Mouse (Mus musculus): ENCODE data around the gene Clk2.
A peak's percentile ranks its signal among the peaks of the same experiment; 100 is the strongest.
"Not testable (repeated sequence)": the region's sequence is repeated elsewhere in the genome, so short reads cannot be mapped to it uniquely, and the experiment has no call there.

Gene Clk2

GRCm38 (mm10) chr3:89195979-89196877 is 31.6 kb downstream of the Clk2 start:
- peak; percentile 95 for DNase-seq

GRCm38 (mm10) chr3:89199839-89200238 is 35.2 kb downstream of the Clk2 start:
- DNase-seq: no peak

- peak; percentile 94 for DNase-seq
These were observed 37.9 kb downstream of the Clk2 start, which contains the start of gene Gba for GRCm38 (mm10) chr3:89202253-89203141. Gba (plus strand) TSS chr3:89202928.

- DNase-seq: no peak
These were observed 38.5 kb downstream of the Clk2 start for GRCm38 (mm10) chr3:89203142-89203514.

- no peak for DNase-seq
These were observed 41.5 kb downstream of the Clk2 start for GRCm38 (mm10) chr3:89206079-89206478.

GRCm38 (mm10) chr3:89206695-89207094 is 42.1 kb downstream of the Clk2 start:
- DNase-seq: no peak

- DNase-seq: no peak
These were observed 43.6 kb downstream of the Clk2 start for GRCm38 (mm10) chr3:89208075-89208657.

- no peak for DNase-seq
These were observed 44.1 kb downstream of the Clk2 start for GRCm38 (mm10) chr3:89208736-89209135.

GRCm38 (mm10) chr3:89209731-89210130 is 45.1 kb downstream of the Clk2 start:
- DNase-seq: no peak

- no peak for DNase-seq
These were observed 45.6 kb downstream of the Clk2 start for GRCm38 (mm10) chr3:89210162-89210561.

- DNase-seq: no peak
These were observed 46.1 kb downstream of the Clk2 start for GRCm38 (mm10) chr3:89210731-89211130.

GRCm38 (mm10) chr3:89213803-89214530 is 49.4 kb downstream of the Clk2 start:
- peak; percentile 97 for DNase-seq

- DNase-seq: peak; percentile 68
These were observed 50.3 kb downstream of the Clk2 start, which contains the start of gene Thbs3 for GRCm38 (mm10) chr3:89214681-89215411. Thbs3 (plus strand) TSS chr3:89215180.

- DNase-seq: peak; percentile 93
These were observed 51.3 kb downstream of the Clk2 start for GRCm38 (mm10) chr3:89215853-89216252.

- not testable (repeated sequence) for DNase-seq
These were observed 51.8 kb downstream of the Clk2 start for GRCm38 (mm10) chr3:89216407-89216806.

- DNase-seq: no peak
These were observed 53.7 kb downstream of the Clk2 start for GRCm38 (mm10) chr3:89218271-89218670.

- DNase-seq: no peak
These were observed 55.0 kb downstream of the Clk2 start for GRCm38 (mm10) chr3:89219546-89219945.

- no peak for DNase-seq
These were observed 56.6 kb downstream of the Clk2 start for GRCm38 (mm10) chr3:89221167-89221566.

GRCm38 (mm10) chr3:89224796-89225195 is 60.2 kb downstream of the Clk2 start:
- no peak for DNase-seq

GRCm38 (mm10) chr3:89225321-89225815 is 60.8 kb downstream of the Clk2 start:
- no peak for DNase-seq

GRCm38 (mm10) chr3:89225918-89226317 is 61.3 kb downstream of the Clk2 start:
- peak; percentile 72 for DNase-seq
